Mouse (Mus musculus) CD8-positive naive resting alpha-beta T cell, adult 57 days (primary cell): ENCODE results near the gene Olfr862. TPM values are rescaled to one million over a fixed set of nuclear protein-coding genes. Genes with fewer than 3 reads are reported as not detected.

Experiments
- total RNA-seq: library from RNA; stranded (reverse); gene quantifications from one replicate; pipeline ENCODE4 v1.2.4, GENCODE M21; 2023

Gene Olfr862
- total RNA-seq, result not detected

DNA sequence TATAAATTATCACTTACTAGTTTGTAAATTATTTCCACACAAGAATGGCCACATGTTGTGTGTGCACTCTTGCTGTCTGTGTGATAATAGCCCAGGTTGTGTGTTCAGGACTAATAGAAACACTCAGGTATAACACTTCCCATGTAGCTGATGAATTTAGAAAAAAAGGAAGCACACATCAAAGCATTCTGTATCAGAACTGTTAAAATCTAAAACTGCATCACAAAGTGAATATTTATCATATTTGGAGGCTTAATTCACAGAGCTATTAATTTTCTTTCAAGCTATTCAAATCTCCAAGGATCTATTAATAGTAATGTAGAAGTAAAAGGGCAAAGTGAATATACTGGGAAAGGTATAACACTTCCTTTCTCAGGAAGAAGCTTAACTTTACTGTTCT lies at the start of gene Olfr862:
TSS of gene Olfr862 (minus strand) at position 101 of the 400 bp plus-strand sequence.

GRCm38 (mm10) chr9:19916565-19916964 lies 28.8 kb upstream of the Olfr862 start, which contains the start of gene Olfr77:
TSS of gene Olfr77 (plus strand) at chr9:19916865.

GRCm38 (mm10) chr9:19849647-19850046 lies 38.2 kb downstream of the Olfr862 start, which contains the start of gene Olfr860:
TSS of gene Olfr860 (minus strand) at chr9:19849747.

Other genes with a start within 250 kb of the Olfr862 start
- not detected for gene Olfr857, start 178.6 kb downstream of the Olfr862 start, total RNA-seq
- gene Olfr58, start 107.7 kb downstream of the Olfr862 start, total RNA-seq, result not detected
- gene Olfr859, start 83.1 kb downstream of the Olfr862 start, total RNA-seq, result not detected
- not detected for gene Olfr860, start 38.3 kb downstream of the Olfr862 start, total RNA-seq
- not detected for gene Olfr77, start 28.9 kb upstream of the Olfr862 start, total RNA-seq
- not detected for gene Olfr866, start 140.0 kb upstream of the Olfr862 start, total RNA-seq
- gene Olfr867, start 169.6 kb upstream of the Olfr862 start, total RNA-seq, result not detected
- not detected for gene Olfr868, start 210.6 kb upstream of the Olfr862 start, total RNA-seq
- not detected for gene Olfr869, start 241.0 kb upstream of the Olfr862 start, total RNA-seq